Mouse (Mus musculus) G1E-ER4 (cell line): ENCODE results near the gene Tex44. TPM values are rescaled to one million over a fixed set of nuclear protein-coding genes. Genes with fewer than 3 reads are reported as not detected.

ENCODE experiments used
- GATA1 ChIP-seq: IDR thresholded peaks from one replicate; pipeline ENCODE4 v1.8.0; 2012; ENCODE audit warnings: low read length, inconsistent platforms
- polyA plus RNA-seq: library from polyadenylated mRNA; stranded (reverse); fragments of >175 nt; gene quantifications from 2 replicates; pipeline ENCODE4 v1.2.3, GENCODE M21; 2012

The Tex44 gene
- polyA plus RNA-seq, 1 experiment, result not detected

DNA sequence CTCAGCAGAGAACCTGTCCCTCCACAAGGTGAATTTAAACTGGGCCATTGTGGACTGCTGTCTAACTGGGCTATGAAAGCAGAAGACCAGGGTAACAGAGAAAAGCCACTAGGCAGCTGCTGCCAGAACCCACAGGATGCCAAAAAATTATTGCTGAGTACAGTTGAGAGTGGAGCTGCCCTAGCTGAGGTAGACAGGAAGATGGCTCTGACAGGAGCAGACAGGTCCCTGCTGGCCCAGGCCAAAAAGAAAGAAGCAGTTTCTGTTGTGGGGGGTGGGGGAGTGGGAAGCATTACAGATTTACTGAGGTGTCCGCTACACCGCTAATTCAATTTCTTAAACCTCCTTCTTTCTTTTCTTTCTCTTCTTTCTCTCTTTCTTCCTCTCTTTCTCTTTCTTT is 16.7 kb upstream of the Tex44 start:
- no peak for TF ChIP-seq GATA1

DNA sequence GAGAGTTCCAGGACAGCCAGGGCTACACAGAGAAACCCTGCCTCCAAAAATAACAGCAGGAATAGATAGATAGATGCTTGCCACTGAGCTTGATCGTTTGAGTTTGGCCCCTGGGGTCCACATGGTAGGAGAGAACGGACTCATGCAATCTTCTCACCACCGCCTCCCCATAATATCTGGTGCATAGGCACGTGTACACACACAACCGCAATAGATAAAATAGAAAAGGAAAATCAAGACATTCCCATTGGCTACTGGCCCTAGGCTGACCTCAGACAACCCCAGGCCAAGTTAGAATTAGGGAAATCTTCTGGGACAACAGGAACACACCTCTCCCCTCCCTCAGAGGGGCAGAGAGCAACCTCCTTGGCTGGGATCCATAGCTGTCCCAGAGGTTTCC is 11.4 kb upstream of the Tex44 start:
- no peak for TF ChIP-seq GATA1

DNA sequence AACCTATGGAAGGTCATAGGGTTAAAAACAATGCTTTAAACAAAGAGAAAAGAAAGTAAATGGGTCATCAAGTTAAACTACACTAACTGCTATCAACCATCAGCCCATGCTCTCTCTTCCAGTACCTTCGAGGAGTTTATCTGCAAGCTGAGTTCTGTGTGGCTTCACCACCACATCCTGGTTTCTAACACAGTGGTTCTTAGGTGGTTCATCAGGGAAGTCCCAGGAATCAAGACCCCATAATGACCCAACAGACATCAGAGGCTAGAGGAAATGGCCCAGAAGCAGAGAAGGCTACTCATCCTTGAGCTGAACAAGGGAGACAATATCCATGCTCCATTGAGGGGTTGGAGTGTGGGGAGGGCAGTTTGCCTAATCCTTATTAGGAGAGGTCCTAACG is 11.0 kb upstream of the Tex44 start:
- no peak for TF ChIP-seq GATA1

- no peak for TF ChIP-seq GATA1
Observed at GRCm38 (mm10) chr1:86415612-86416184, 10.4 kb upstream of the Tex44 start.

DNA sequence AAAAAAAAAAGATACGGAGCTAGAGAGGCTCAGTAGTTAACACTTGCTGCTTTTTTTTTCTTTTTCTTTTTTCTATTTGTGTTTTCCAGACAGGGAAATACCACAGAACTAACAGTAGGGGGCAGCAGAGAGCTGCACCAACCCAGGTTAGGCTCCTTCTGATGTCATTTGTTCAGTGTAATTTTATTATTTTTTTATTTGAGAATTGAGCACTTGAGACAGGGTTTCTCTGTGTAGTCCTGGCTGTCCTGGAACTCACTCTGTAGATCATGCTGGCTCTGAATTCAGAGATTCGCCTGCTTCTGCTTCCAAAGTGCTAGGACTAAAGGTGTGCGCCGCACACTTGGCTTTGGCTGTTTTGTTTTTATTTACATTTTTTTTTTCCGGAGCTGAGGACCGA is 9.8 kb upstream of the Tex44 start:
- no peak for TF ChIP-seq GATA1

DNA sequence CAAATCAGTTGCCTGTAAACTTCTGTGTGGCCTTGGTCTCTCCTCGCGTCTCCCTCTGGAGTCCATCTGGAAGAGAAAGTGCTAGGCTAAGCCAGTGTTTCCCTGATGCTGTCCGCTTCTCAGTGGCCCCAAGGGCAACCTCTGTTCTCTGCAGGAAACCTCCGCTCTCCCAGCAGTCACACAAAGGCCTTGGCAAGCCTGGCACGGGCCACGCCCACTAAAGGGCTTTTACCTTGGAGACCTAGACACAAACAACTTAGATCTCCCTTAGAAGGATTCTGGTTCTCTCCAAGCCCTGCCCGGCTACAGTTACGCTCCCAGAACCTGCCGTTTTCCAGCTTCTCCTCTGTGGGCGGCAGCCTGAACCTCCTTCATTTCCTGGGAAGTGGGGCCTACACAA is 5.1 kb upstream of the Tex44 start:
- no peak for TF ChIP-seq GATA1

GRCm38 (mm10) chr1:86423879-86424278 is 2.2 kb upstream of the Tex44 start:
- TF ChIP-seq GATA1, result no peak

- no peak for TF ChIP-seq GATA1
Observed at GRCm38 (mm10) chr1:86424336-86424735, 1.8 kb upstream of the Tex44 start.

- TF ChIP-seq GATA1, result no peak
Observed at GRCm38 (mm10) chr1:86424835-86425547, 1.1 kb upstream of the Tex44 start.

- no peak for TF ChIP-seq GATA1
Observed at GRCm38 (mm10) chr1:86430056-86430455, 3.9 kb downstream of the Tex44 start.

DNA sequence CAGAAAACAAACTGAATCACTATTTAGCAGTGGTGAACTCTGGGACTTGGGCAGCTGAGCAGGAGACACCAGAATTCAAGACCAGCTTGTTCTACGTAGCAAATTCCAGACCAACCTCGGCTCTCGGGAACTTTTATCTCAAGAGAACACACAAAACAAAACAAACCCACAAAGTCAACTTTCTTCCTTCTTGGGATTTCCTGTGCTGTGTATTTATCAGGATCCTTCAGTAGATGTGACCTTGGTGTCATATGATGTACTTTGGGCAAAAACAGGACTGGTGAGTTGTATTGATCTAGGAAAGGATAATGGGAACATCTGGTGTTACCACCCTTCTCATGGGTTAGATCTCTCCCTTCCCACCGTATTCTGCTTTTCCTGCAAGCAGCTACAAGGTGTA is 6.6 kb downstream of the Tex44 start:
- peak; percentile 75 for TF ChIP-seq GATA1

- TF ChIP-seq GATA1, result no peak
Observed at GRCm38 (mm10) chr1:86433359-86433758, 7.2 kb downstream of the Tex44 start.

GRCm38 (mm10) chr1:86434001-86434400 is 7.9 kb downstream of the Tex44 start:
- TF ChIP-seq GATA1, result no peak

- no peak for TF ChIP-seq GATA1
Observed at GRCm38 (mm10) chr1:86434439-86435201, 8.5 kb downstream of the Tex44 start.

DNA sequence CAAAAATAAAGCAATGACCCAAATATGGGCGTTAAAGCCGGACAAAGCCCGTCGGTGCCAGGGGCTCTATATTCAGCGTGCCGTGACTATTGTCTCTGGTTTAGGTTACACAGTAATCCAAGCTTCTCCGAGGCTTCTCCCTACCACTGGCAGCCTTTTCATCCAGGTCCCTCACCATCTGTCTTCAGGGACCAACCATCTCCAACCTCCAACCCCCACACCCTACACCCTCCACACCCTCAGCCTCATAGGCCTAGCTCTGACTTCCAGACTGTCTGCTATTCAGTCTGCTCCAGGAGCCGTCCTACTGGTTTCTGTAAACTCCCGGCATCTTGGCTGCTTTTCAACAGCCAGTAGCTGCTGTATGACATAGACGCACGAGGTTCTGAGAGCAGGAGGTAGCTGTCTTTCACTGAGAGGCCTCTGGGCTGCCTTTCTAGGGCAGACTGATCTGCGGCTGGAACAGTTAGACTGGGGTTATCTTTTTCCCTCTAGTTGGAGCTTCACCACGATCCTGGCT is 9.2 kb downstream of the Tex44 start:
- no peak for TF ChIP-seq GATA1

- TF ChIP-seq GATA1, result no peak
Observed at GRCm38 (mm10) chr1:86437219-86438013, 11.3 kb downstream of the Tex44 start.

DNA sequence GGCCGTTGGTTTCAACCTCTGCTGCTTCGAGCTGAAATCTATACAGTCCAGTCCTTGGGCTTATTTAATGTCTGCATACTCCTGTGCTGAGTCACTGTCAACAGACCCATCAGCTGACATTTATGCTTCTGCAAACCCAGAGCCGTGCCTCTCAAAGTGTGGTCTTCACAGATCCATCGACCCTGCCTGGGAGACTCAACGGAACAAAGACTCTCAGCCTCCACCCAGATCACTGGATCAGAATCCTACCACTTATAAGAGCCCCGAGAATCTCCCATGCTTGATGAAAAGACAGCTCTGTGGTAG is 11.8 kb downstream of the Tex44 start:
- TF ChIP-seq GATA1, result no peak
